Mouse (Mus musculus) ES-CJ7 (cell line): Measurements from ENCODE around the gene Elmo2.

ENCODE experiments used
- DNase-seq: peaks from one replicate; pipeline ENCODE4 v3.0.0; 2011; ENCODE audit warnings: low read depth, low spot score

Elmo2 gene

DNA sequence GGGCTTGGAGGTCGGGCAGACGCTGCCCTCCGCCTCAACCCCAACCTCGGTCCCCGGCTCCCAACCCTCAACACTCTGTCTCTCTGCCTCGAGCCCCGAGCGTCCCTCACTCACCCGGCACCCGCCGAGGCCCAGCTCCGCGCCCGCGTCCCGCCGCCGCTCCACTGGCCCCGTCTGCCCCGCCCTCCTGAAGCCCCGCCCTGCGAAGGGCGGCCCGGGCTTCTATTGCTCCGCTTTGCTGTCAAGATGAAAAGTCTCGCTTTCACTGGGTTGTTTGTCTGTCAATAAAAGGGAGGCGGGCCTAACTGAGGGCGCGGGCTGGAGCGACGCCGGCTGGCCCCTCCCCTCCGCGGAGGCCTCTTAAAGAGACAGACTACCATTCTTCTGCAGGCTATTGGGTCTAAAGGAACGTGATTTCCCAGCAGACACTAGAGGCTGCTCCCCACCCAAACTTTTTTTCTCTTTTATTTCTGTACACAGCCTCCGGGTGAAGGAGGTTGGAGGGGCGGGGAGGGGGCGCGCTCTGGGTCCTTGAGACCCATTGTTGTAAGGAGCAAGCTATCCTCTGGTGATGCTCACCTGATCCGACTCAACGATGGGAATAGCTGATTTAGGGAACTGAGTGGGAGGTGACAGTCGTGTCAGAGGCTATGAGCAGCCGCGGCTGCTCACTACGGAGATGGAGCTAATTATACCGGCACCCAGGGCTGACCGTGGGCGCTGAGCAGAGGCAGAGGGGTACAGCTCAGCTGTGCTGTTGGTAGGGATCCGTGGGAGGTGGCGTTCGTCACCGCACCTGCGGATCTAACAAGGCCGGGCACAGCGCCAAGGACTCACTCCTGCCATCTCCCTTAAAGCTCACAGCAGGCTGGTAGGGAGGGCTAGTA, at the start of gene Elmo2:
TSS of gene Elmo2 (minus strand) at position 176 of the 887 bp plus-strand sequence.
- peak; percentile 97 for DNase-seq

DNA sequence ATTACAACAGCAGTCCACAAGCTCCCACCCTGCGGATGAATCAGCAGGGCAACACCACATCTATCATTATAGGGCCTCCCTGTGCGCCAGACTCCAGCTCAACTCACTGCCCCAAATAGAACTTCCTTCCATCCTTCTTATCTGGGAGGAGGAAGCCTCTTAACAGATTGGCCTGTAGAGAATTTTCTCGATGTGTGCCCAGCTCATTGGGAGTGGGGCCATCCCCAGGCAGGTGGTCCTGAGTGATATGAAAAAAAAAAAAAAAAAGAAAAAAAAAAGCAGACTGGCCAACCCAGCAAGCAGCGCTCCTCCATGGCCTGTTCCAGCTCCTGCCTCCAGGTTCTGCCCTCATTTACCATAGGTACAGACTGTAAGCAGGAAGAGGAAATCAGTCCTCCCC, 49.7 kb upstream of the Elmo2 start:
- DNase-seq = no peak

DNA sequence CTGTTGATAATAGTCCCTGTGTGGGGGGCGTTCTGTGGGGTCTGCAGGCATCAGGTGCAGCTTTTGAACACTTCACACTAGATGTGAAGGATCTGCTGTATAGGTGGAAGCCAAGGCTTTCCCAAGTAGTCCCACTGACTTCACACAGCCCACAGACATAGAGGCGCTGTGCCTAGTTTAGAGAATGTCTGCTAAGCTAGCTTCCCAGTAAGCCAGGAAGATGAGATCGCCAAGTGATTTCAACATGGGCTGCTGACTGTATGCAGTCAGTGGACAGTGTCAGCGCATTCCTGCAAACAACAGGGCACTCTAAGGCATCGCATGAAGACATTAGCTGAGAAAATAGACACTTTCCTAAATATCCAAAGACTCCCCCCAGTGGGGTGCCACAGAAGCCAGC, 49.2 kb upstream of the Elmo2 start:
- no peak for DNase-seq

DNA sequence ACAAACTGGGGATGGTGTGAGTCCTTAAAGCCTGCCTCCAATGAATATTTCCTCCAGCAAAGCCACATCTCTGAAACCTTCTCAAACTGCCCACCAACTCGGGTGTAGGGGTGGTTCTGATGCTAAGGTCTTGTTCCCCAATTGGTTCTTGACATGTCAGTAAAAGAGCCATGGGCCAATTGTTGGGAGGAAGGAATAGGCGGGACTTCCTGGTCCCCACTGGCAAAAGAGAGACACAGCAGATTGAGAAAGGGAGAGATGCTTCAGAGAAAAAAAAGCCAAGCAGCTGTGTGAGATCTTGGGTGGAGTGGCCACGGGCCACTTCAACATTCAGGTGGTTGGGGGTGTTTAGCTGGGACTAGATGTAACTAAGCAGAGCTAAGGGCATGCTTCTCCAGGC, 44.8 kb upstream of the Elmo2 start:
- DNase-seq = peak; percentile 73

- DNase-seq = no peak
Measured at GRCm38 (mm10) chr2:165370348-165370747, 44.1 kb upstream of the Elmo2 start.

- peak; percentile 67 for DNase-seq
Measured at GRCm38 (mm10) chr2:165368496-165368895, 42.2 kb upstream of the Elmo2 start, which contains the start of gene Zfp663. TSS of gene Zfp663 (minus strand) at chr2:165368729.

- DNase-seq = peak; percentile 73
Measured at GRCm38 (mm10) chr2:165367868-165368439, 41.7 kb upstream of the Elmo2 start.

DNA sequence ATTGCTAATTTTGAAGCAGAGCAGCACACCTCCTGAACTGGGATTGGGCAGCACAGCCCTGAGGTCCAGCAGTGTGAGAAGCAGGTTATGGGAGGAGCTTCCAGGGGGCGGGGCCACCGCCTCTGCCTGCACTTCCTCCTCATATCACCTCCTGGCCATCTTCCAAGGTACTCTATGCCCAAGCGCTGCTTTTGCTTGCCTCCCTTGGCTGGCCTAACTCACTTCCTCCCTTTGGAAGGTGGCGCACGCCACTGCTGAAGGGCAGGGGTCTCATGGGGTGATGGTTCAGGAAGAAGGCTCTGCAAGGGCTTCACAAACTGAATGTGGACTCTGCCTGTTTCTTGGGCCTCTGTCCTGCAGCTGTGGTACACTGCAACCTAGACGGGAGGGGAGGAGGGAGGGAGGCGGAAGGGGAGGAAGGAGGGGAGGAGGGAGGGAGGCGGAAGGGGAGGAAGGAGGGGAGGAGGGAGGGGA, 40.8 kb upstream of the Elmo2 start:
- DNase-seq = peak; percentile 33

- peak; percentile 64 for DNase-seq
Measured at GRCm38 (mm10) chr2:165364334-165365091, 38.2 kb upstream of the Elmo2 start.

- peak; percentile 41 for DNase-seq
Measured at GRCm38 (mm10) chr2:165363282-165363681, 37.0 kb upstream of the Elmo2 start.

DNA sequence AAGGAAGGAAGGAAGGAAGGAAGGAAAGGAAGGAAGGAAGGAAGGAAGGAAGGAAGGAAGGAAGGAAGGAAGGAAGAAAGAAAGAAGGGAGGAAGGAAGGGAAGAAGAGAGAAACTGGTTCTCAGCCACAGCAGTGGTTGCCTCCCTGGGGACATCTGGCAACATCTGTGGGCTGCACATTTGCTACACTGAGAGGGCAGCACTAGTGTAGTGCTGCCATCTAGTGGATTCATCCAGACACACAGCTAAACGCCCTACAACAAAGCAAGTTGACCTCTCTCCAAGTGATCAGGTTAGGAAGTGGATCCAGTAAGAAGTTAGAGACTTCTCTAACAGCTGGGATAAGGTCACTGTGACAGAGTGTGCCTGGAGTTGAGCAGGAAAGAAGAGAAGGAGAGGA, 34.6 kb upstream of the Elmo2 start:
- peak; percentile 81 for DNase-seq

DNA sequence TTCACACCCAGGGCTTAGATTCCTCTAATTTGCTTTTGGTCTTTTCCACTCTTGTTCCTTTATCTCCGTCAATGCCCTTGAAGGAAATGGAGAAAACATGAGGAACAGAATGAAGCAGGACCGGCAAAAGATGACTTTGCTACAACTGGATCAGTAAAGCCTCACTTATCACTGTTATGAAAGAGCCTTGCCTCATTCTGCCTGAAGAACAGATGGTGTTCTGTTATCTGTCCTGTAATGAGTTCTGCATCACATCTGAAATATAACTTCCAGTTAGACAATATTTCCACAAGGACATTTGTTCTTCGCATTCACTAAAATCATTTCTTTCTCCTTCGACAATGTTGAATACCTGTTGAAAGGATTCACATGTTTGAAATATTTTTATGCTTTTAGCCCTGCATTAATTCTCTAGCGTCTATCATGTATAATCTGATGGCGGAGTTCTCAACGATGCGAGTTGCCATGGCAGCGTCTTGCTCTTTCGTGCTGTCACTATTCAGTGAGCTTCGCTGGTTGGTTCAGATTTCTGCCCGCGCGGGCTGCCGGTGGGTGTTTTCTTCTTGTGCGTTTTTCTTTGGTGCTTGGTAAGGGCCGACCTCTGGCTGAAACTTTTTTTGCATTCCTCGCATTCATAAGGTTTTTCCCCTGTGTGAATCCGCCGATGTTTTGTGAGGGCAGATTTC, 25.7 kb upstream of the Elmo2 start:
- no peak for DNase-seq

GRCm38 (mm10) chr2:165349466-165349865, 23.2 kb upstream of the Elmo2 start:
- peak; percentile 63 for DNase-seq

GRCm38 (mm10) chr2:165346180-165346579, 19.9 kb upstream of the Elmo2 start:
- no peak for DNase-seq

- DNase-seq = peak; percentile 57
Measured at GRCm38 (mm10) chr2:165337191-165337590, 10.9 kb upstream of the Elmo2 start.

GRCm38 (mm10) chr2:165332610-165333210, 6.4 kb upstream of the Elmo2 start:
- DNase-seq = no peak

GRCm38 (mm10) chr2:165329703-165330102, 3.4 kb upstream of the Elmo2 start:
- DNase-seq = no peak

GRCm38 (mm10) chr2:165328746-165329145, 2.5 kb upstream of the Elmo2 start:
- DNase-seq = no peak

DNA sequence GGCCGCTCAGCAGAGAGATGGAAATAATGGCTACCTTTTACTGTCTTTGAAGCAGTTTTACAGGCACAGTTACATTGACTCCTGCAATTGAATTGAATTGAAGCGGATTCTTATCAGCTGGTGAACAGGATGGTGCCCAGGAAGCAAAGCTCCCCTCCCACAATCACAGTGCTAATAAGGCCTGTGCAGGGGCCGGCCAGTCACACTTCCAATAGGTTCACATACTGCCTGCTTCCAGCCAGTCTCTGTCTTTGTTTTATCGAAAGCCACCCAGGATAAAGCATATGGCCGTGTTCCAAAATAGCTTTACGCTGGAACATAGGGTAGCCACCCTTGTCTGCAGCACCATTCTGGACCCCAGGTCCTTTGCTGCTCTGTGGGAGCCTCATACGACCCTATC, 1.1 kb upstream of the Elmo2 start:
- DNase-seq = no peak

DNA sequence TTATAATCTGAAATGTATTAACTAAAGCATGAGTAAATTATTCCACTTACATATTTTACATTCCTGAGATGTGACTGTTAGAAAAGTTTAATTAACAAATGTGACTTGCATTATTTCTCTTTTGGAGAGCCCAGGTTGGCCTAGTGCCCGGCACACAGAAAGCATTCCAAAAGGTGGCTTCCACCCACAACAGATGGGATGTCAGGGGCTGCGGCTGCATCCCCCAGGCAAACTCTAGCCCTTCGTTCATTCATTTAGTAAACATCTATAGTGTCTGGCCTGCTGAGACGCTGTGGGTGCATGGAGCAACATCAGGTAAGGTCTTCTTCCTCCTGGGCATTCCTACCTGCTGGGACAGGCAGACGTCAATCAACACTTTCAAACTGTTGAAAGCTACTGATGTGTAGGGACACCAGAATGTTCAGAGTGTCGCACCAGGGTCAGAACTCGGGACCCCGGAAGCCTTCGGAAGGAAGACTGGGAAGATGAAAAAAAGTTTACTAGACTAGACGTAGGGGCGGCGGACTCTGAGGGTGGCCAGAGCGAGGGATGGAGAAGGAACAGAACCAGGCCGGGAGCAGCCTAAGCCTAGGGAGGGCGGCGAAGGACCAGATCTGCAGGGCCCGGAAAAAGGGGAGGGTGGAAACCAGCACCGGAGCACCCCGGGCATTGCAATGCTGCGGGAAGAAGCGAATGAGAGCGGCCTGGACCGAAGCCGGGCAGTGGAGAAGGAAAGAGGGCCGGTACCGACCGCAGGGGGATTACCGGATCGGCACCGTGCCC, 567 bp downstream of the Elmo2 start:
- no peak for DNase-seq
